Mouse (Mus musculus) hindbrain, embryonic 13.5 days (tissue): ENCODE results near the gene Fyb2. TPM values are rescaled to one million over a fixed set of nuclear protein-coding genes. Genes with fewer than 3 reads are reported as not detected.

Experiments
- ATAC-seq: fragments of 200-750 bp; cut with Nextera tagmentation; 2 replicates; pipeline ENCODE4 v1.8.0; 2017; ENCODE audit warnings: moderate TSS enrichment; ENCODE audit not compliant: low FRiP score
- H3K27ac ChIP-seq: fragments of 300-500 bp; sonication (generic); 2 replicates; pipeline ENCODE4 v1.5.1; 2015; ENCODE audit warnings: inconsistent platforms, mild to moderate bottlenecking, moderate library complexity
- H3K27me3 ChIP-seq: fragments of 300-500 bp; sonication (generic); 2 replicates; pipeline ENCODE4 v1.6.1; 2015; ENCODE audit warnings: mild to moderate bottlenecking, inconsistent platforms
- H3K36me3 ChIP-seq: fragments of 300-500 bp; sonication (generic); 2 replicates; pipeline ENCODE4 v1.6.1; 2015; ENCODE audit warnings: mild to moderate bottlenecking, inconsistent platforms
- H3K4me1 ChIP-seq: fragments of 300-500 bp; sonication (generic); replicated peaks from 2 replicates; pipeline ENCODE4 v1.6.1; 2015; ENCODE audit warnings: inconsistent platforms
- H3K4me2 ChIP-seq: fragments of 300-500 bp; sonication (generic); 2 replicates; pipeline ENCODE4 v1.6.1; 2015; ENCODE audit warnings: inconsistent platforms, mild to moderate bottlenecking, moderate library complexity
- H3K4me3 ChIP-seq: fragments of 300-500 bp; sonication (generic); 2 replicates; pipeline ENCODE4 v1.5.1; 2015; ENCODE audit warnings: mild to moderate bottlenecking, inconsistent platforms
- H3K9ac ChIP-seq: fragments of 300-500 bp; sonication (generic); 2 replicates; pipeline ENCODE4 v1.6.1; 2015; ENCODE audit warnings: mild to moderate bottlenecking, inconsistent platforms
- H3K9me3 ChIP-seq: fragments of 300-500 bp; sonication (generic); 2 replicates; pipeline ENCODE4 v1.6.1; 2016; ENCODE audit warnings: inconsistent platforms
- WGBS: fragments of 180-500 bp; shearing (Covaris S2); methylation state at CpG from one replicate; pipeline ENCODE4 v1.1.7; 2015; 5-methylcytosine and 5-hydroxymethylcytosine counted together
- polyA plus RNA-seq: library from polyadenylated mRNA; unstranded; fragments of >200 nt; fragmentation: Nextera tagmentation; extraction: Ambion mirVana; gene quantifications from 2 replicates; pipeline ENCODE4 v1.2.1, GENCODE M21; 2015

Fyb2 gene
- polyA plus RNA-seq, 1 experiment from 2014 or later, result 0.05 TPM

GRCm38 (mm10) chr4:104948886-104949285 lies 35.6 kb downstream of the Fyb2 start:
- no peak overlapping the region for H3K9ac ChIP-seq
- no peak overlapping the region for H3K27ac ChIP-seq
- no peak for ATAC-seq
- H3K4me1 ChIP-seq, result peaks cover 6% of the 10 kb centered on the region; the same call in 1 of the 2 replicates
- H3K9me3 ChIP-seq, result no peaks in the 10 kb centered on the region
- no peak overlapping the region for H3K4me3 ChIP-seq
- H3K27me3 ChIP-seq, result no peaks in the 10 kb centered on the region
- no peaks in the 10 kb centered on the region for H3K36me3 ChIP-seq
- WGBS, result 75% methylated on average over 4 of the region's 4 CpGs
- H3K4me2 ChIP-seq, result no peak overlapping the region

DNA sequence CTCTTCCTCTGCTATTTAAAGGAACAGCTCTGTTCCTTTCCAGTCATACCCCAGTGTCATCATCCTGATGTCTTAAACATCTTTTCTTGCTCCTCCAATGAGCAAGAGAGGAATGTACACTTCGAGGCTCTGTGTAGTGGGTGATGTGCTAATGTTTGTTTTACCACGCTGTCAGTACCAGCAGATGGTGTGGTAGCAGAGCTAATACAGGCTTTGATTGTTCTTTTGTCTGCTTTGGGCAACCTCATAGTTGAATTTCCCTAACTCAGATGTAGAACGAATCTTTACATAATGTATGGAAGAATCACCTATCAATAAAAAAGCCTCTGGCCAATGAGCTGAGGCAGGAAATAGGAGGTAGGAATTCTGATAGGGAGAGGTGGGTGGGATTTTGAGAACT lies 36.0 kb downstream of the Fyb2 start:
- Histone ChIP-seq H3K9ac (no peak overlapping the region), H3K27me3 (no peaks in the 10 kb centered on the region), H3K36me3 (no peaks in the 10 kb centered on the region), H3K27ac (no peak overlapping the region), H3K4me3 (no peak overlapping the region), H3K4me2 (no peak overlapping the region), H3K4me1 (peaks cover 6% of the 10 kb centered on the region; the same call in 1 of the 2 replicates), H3K9me3 (no peaks in the 10 kb centered on the region)
- no peak for ATAC-seq
- 65% methylated on average over 3 of the region's 3 CpGs for WGBS

DNA sequence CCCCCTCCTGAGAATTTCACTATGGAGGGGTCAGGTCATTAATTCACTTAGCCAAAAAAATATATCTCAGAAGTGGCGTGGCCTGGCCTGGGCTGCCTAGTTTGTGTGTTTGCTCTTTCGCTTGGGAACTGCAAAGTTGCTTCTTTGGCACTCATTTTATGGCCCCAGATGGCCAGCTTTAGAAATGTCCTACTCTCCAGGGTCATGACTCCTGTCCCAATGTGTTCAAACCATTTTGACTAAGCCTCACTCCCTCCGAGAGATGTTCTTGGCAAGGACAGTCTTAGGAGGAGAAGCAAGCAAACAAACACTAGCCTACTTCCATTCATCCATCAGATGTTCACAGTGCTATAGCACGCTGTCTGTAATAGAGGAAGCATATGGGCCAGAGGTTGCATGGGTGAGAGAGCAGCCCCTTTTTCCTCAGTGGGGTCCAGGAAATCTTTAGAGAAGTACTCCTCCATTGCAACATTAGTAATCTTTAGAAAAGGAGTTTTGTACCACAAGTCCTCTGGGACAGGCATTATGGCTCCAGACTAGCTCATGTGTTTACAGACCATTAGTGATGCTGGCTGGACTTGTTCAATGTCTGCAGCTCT lies 38.1 kb downstream of the Fyb2 start:
- H3K36me3 ChIP-seq, result no peaks in the 10 kb centered on the region
- no peaks in the 10 kb centered on the region for H3K27me3 ChIP-seq
- 86% methylated on average over 4 of the region's 4 CpGs for WGBS
- peaks cover 6% of the 10 kb centered on the region; the same call in 1 of the 2 replicates for H3K4me1 ChIP-seq
- H3K4me2 ChIP-seq, result no peak overlapping the region
- ATAC-seq, result no peak
- H3K27ac ChIP-seq, result no peak overlapping the region
- H3K4me3 ChIP-seq, result no peak overlapping the region
- H3K9ac ChIP-seq, result no peak overlapping the region
- H3K9me3 ChIP-seq, result no peaks in the 10 kb centered on the region

- no peaks in the 10 kb centered on the region for H3K36me3 ChIP-seq
- no peak overlapping the region for H3K9ac ChIP-seq
- H3K27me3 ChIP-seq, result no peaks in the 10 kb centered on the region
- no peak overlapping the region for H3K4me3 ChIP-seq
- H3K4me1 ChIP-seq, result 0 out of 2 replicates have a peak, but pooled peaks cover 3% of the 10 kb centered on the region
- no peak overlapping the region for H3K27ac ChIP-seq
- H3K9me3 ChIP-seq, result no peaks in the 10 kb centered on the region
- no peak overlapping the region for H3K4me2 ChIP-seq
- no peak for ATAC-seq
- 47% methylated on average over 7 of the region's 7 CpGs for WGBS
These were observed 43.4 kb downstream of the Fyb2 start for GRCm38 (mm10) chr4:104956691-104957090.

DNA sequence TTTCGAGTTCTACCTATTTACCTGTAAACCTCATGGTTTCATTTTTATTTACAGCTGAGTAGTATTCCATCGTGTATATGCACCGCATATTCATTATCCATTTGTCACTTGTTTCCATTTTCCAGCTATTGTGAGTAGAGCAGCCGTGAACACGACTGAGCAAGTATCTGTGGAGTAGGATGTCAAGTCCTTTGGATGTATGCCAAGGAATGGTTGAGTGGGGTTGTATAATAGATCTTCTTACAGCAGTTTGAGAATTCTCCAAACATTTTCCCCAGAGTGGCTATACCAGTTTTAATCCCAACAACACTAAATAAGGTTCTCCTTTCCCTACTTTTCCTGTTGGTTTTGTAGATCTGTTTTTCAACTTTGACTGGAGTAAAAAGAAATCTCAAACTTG lies 48.2 kb downstream of the Fyb2 start:
- no peak overlapping the region for H3K4me3 ChIP-seq
- no peak overlapping the region for H3K4me2 ChIP-seq
- H3K9me3 ChIP-seq, result peaks cover 3% of the 10 kb centered on the region; the same call in 1 of the 2 replicates
- no peak overlapping the region for H3K27ac ChIP-seq
- 0 out of 2 replicates have a peak, but pooled peaks cover 3% of the 10 kb centered on the region for H3K4me1 ChIP-seq
- no peaks in the 10 kb centered on the region for H3K36me3 ChIP-seq
- ATAC-seq, result no peak
- no peak overlapping the region for H3K9ac ChIP-seq
- H3K27me3 ChIP-seq, result no peaks in the 10 kb centered on the region
- WGBS, result 81% methylated on average over 5 of the region's 5 CpGs

DNA sequence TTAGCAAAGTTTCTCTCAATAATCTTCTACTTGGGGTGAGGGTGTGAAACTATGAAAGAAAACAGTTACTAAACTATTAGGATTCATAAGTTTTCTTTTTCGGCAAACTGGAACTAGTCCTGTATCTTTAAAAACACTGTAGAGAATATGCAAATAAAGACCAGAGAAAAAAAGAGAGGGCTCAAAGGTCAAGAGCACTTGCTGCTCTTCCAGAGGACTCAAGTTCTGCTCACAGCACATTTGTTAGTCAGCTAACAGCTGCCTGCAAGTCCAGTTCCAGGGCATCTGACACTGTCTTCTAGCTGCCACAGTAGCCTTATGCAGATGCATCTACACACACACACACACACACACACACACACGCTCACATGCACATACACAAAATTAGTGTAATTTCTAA lies 59.4 kb downstream of the Fyb2 start:
- H3K4me3 ChIP-seq, result no peak overlapping the region
- no peaks in the 10 kb centered on the region for H3K27me3 ChIP-seq
- no peak overlapping the region for H3K27ac ChIP-seq
- no peak overlapping the region for H3K9ac ChIP-seq
- no peak for ATAC-seq
- no peaks in the 10 kb centered on the region for H3K4me1 ChIP-seq
- 91% methylated on average over 2 of the region's 2 CpGs for WGBS
- no peaks in the 10 kb centered on the region for H3K36me3 ChIP-seq
- no peak overlapping the region for H3K4me2 ChIP-seq
- no peaks in the 10 kb centered on the region for H3K9me3 ChIP-seq

DNA sequence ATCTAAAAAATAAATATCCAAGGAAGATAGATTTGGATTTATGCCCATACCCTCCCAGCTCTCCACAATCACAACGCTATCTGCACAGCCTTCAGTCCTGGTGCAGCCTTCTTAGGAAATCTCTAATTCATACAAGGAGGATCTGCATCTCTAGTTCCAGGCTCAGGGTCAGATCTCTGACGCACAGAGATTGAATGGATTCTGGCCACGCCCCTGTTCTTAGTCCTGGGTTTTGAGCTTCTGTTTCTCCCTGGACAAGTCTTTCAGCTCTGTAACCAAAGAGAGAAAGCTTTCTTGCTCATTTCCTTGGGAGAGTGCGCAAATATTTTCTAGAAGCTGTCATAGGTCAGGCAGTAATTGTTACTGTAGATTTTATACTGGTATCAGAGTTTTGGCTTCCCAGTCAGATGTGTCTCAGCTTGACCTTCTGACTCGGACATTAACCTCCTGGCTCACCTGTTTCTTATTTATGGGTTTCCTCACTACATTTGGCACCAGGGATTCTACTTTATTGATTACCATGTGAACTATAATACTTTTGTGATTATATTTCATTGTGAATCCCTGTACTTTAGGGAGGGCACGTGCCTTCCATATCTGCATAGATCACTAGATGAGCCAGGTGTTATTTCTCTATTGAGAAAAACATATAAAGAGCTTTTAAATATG lies 62.0 kb downstream of the Fyb2 start:
- ATAC-seq, result no peak
- Histone ChIP-seq H3K4me1 (no peaks in the 10 kb centered on the region), H3K27ac (no peak overlapping the region), H3K36me3 (no peaks in the 10 kb centered on the region), H3K4me3 (no peak overlapping the region), H3K27me3 (no peaks in the 10 kb centered on the region), H3K9me3 (no peaks in the 10 kb centered on the region), H3K4me2 (no peak overlapping the region), H3K9ac (no peak overlapping the region)
- 91% methylated on average over 6 of the region's 6 CpGs for WGBS

DNA sequence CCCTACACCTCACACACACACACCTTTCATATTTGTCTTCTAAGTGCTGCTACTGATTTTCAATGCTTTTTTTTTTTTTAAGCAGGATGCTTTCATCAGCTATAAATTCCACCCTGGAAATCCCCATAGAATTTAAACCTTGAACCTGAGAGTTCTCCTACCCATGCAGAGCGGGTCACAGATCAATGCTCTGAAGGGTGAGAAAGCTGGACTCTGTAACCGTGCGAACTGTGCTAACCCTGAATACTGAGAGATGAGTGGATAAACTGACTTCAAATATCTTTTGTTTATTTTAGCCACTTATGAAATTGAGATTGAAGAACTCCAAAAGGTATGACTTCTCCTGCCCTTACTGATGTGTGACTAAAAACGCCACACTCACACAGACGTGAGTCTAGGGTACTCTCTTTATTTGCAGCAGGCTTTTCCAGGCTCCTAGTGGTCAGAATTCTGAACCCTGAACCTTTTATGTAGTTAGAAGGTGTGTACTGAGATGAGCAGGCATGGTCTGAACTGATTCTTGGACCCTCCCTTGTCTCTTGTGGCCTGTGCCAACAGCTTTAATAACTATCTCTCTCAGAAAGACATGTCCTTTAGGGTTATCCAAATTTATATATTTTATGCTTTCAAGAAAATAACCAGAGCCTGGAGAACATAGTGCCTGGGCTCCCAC lies 72.8 kb downstream of the Fyb2 start:
- Histone ChIP-seq H3K27me3 (no peaks in the 10 kb centered on the region), H3K4me1 (no peaks in the 10 kb centered on the region), H3K27ac (no peak overlapping the region), H3K4me3 (no peak overlapping the region), H3K9me3 (no peaks in the 10 kb centered on the region), H3K4me2 (no peak overlapping the region), H3K9ac (no peak overlapping the region), H3K36me3 (no peaks in the 10 kb centered on the region)
- ATAC-seq, result no peak
- 88% methylated on average over 5 of the region's 5 CpGs for WGBS

DNA sequence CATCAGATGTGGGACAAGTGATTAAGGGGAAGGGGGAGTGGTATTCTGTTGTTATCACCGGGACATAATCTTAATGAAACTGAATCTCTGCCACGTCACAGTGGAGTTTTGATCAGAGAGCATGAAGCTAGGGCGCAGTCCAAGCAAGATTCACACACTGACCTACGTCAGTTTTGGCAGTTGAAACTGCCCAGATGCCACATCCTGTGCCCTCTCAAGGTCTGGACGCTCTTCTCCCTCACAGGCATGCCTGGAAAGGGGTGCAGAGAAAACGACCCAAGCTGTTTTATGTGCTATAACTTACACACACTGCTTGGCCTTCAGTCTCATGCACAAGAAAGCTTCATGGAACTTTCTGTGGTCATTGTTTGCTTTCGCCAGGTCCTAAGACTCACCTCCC lies 74.4 kb downstream of the Fyb2 start:
- Histone ChIP-seq H3K4me1 (no peaks in the 10 kb centered on the region), H3K4me2 (no peak overlapping the region), H3K9me3 (no peaks in the 10 kb centered on the region), H3K9ac (no peak overlapping the region), H3K27me3 (no peaks in the 10 kb centered on the region), H3K4me3 (no peak overlapping the region), H3K27ac (no peak overlapping the region), H3K36me3 (no peaks in the 10 kb centered on the region)
- 78% methylated on average over 7 of the region's 7 CpGs for WGBS
- ATAC-seq, result no peak

GRCm38 (mm10) chr4:104988102-104988501 lies 74.8 kb downstream of the Fyb2 start:
- no peak overlapping the region for H3K4me3 ChIP-seq
- H3K27me3 ChIP-seq, result no peaks in the 10 kb centered on the region
- H3K4me2 ChIP-seq, result no peak overlapping the region
- H3K27ac ChIP-seq, result no peak overlapping the region
- no peaks in the 10 kb centered on the region for H3K4me1 ChIP-seq
- H3K9me3 ChIP-seq, result no peaks in the 10 kb centered on the region
- no peaks in the 10 kb centered on the region for H3K36me3 ChIP-seq
- ATAC-seq, result no peak
- no peak overlapping the region for H3K9ac ChIP-seq
- WGBS, result 82% methylated on average over 5 of the region's 5 CpGs

DNA sequence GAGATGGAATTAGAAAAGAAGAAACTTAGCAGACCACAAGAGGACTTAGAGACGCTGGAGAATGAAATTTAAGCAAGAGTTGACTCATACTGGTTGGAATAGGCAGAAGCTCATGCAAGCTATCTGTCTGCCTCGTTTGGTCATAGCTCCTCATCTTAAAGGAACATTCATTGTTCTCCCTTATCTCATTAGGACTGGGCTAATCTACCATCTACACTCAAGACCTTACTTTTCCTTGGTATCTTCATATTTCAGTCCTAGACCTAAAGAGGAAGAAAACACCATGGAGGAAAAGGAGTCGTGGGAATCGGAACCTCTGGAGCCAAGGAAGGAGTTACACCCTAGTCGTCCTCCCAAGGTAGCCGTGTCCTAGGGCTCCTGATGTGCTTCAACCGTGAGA lies 75.5 kb downstream of the Fyb2 start:
- no peak for ATAC-seq
- Histone ChIP-seq H3K9ac (no peak overlapping the region), H3K36me3 (no peaks in the 10 kb centered on the region), H3K27me3 (no peaks in the 10 kb centered on the region), H3K9me3 (no peaks in the 10 kb centered on the region), H3K4me3 (no peak overlapping the region), H3K4me2 (no peak overlapping the region), H3K4me1 (no peaks in the 10 kb centered on the region), H3K27ac (no peak overlapping the region)
- 92% methylated on average over 7 of the region's 7 CpGs for WGBS

- Histone ChIP-seq H3K27ac (no peak overlapping the region), H3K36me3 (no peaks in the 10 kb centered on the region), H3K27me3 (no peaks in the 10 kb centered on the region), H3K4me1 (no peaks in the 10 kb centered on the region), H3K4me3 (no peak overlapping the region), H3K9ac (no peak overlapping the region), H3K4me2 (no peak overlapping the region), H3K9me3 (no peaks in the 10 kb centered on the region)
- no peak for ATAC-seq
- 86% methylated on average over 6 of the region's 6 CpGs for WGBS
These were observed 76.8 kb downstream of the Fyb2 start for GRCm38 (mm10) chr4:104990016-104990415.

GRCm38 (mm10) chr4:104990686-104991085 lies 77.4 kb downstream of the Fyb2 start:
- no peak for ATAC-seq
- Histone ChIP-seq H3K27ac (no peak overlapping the region), H3K9ac (no peak overlapping the region), H3K9me3 (no peaks in the 10 kb centered on the region), H3K4me3 (no peak overlapping the region), H3K4me1 (no peaks in the 10 kb centered on the region), H3K36me3 (no peaks in the 10 kb centered on the region), H3K4me2 (no peak overlapping the region), H3K27me3 (no peaks in the 10 kb centered on the region)
- WGBS, result 87% methylated on average over 3 of the region's 3 CpGs
